Mouse (Mus musculus): ENCODE results near the gene Vsig2. TPM values are rescaled to one million over a fixed set of nuclear protein-coding genes. Genes with fewer than 3 reads are reported as not detected.
A peak's percentile ranks its signal among the peaks of the same experiment; 100 is the strongest.

The Vsig2 gene
- polyA plus RNA-seq, 1 experiment from 2014 or later, result 1.3 TPM

DNA sequence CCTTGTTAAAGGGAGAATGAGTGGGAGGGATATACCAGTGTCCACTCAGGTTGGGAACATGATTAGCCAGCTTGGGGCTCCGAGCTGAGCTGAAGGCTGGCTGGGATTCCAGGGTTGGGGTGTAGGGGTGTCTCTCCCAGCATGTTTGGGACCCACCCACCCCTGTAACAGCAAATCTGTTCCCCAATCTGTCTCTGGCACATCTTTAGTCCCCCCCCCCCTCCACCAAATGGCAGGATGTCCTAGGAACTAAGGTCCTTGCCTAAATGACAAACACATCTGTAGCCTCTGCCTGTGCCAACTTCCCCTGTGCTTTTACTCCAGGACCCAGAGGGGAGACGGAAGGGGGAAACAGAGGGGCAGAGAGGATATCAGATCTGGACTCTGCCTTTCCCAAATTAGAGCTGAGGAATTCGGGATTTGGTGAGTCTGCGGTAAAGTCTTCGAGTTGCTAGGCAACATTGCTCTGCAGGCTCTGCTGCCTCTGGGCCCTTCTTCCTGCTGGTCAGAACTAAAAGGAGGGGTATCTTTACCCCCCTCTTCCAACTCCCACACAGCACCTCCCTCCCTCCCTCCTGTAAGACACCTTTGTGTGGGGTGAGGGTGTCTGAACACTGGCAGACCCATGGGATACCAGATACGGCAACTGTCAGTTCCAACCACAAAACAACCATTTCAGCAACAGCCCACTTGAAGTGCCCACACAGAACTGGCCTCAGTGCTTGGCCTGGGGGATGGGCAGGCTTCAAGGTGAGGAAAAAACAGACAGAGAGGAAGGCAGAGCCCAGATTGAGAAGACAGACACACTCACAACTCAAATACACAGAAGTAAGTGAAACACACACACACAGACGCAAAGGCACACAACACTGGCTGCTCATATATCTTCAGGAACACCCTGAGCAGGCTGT, 16.0 kb downstream of the Vsig2 start, which contains the start of gene Siae:
TSS of gene Siae (plus strand) at position 861 of the 911 bp plus-strand sequence.
- Histone ChIP-seq H3K9me3 (ENCODE audit: low read length) (no peaks in the 10 kb centered on the region), H3K9ac (replicated peaks) (no peak within 1 kb of the TSS), H3K36me3 (replicated peaks; ENCODE audit: insufficient read depth, low read length) (no peaks in the 10 kb centered on the region), H3K27ac (ENCODE audit: low read depth) (no peak within 1 kb of the TSS), H3K4me1 (ENCODE audit: insufficient read depth) (peaks cover 26% of the 10 kb centered on the region), H3K27me3 (ENCODE audit: insufficient read depth, low read length) (peaks cover 18% of the 10 kb centered on the region), H3K4me2 (ENCODE audit: low read depth, low read length) (no peak within 1 kb of the TSS), H3K4me3 (ENCODE audit: low read depth, low read length) (no peak within 1 kb of the TSS)
- ATAC-seq (no peak), DNase-seq (no peak)
- 31% methylated on average over 7 of the region's 7 CpGs for WGBS (ENCODE audit: insufficient replicate concordance)
- TF ChIP-seq CTCF (IDR thresholded peaks at IDR 0.05; ENCODE audit: low read depth), result no peak
- TF ChIP-seq EP300 (IDR thresholded peaks at IDR 0.05; ENCODE audit: low read depth), result no peak

DNA sequence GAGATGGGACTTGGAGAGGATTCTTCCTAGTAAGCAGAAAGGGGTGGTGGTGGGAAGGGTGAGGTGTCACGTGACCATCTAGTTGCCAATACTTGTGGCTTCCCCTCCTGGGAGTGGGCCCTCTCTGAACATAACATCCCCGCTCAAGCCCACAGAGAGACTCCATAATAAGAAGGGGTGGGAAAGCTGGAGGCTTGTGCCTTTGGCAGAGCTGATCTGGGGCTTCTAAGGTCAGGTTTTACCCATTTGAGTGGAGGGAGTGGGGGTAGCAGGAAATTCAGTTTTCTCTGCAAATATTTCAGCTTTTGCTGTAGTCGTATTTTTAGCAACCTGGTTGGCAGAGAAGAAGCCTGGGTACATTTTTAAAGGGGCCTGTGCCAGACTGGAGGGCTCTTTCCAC, 17.3 kb downstream of the Vsig2 start:
- Histone ChIP-seq H3K9me3 (ENCODE audit: low read length) (no peaks in the 10 kb centered on the region), H3K4me1 (ENCODE audit: insufficient read depth) (peaks cover 26% of the 10 kb centered on the region), H3K9ac (replicated peaks) (no peak overlapping the region), H3K27me3 (ENCODE audit: insufficient read depth, low read length) (peaks cover 15% of the 10 kb centered on the region), H3K36me3 (replicated peaks; ENCODE audit: insufficient read depth, low read length) (no peaks in the 10 kb centered on the region), H3K4me2 (ENCODE audit: low read depth, low read length) (no peak overlapping the region), H3K27ac (ENCODE audit: low read depth) (no peak overlapping the region), H3K4me3 (ENCODE audit: low read depth, low read length) (no peak overlapping the region)
- ATAC-seq (no peak), DNase-seq (no peak)
- TF ChIP-seq CTCF (IDR thresholded peaks at IDR 0.05; ENCODE audit: low read depth), result no peak
- TF ChIP-seq EP300 (IDR thresholded peaks at IDR 0.05; ENCODE audit: low read depth), result no peak
- 48% methylated on average over 3 of the region's 3 CpGs for WGBS (ENCODE audit: insufficient replicate concordance)

DNA sequence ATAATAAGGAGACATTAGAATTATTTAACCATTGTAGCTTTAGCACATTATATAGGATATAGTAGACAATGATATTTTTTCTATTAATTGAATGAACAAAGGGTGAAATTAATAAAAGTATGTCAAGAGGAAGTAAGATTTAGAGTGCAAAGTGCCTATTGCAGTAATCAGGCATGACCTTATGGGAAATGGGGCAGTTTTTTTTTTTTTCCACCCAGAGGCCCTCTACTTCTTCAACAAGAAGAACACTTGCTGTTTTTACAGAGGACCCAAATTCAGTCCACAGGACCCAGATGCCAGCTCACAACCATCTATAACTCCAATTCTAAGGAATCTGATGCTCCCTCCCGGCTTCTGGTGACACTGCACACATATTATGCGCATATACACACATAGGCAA, 21.6 kb downstream of the Vsig2 start:
- no peak for ATAC-seq
- no peak for TF ChIP-seq CTCF (IDR thresholded peaks at IDR 0.05; ENCODE audit: low read depth)
- no peak for TF ChIP-seq EP300 (IDR thresholded peaks at IDR 0.05; ENCODE audit: low read depth)
- Histone ChIP-seq H3K27me3 (ENCODE audit: insufficient read depth, low read length) (no peaks in the 10 kb centered on the region), H3K27ac (ENCODE audit: low read depth) (no peak overlapping the region), H3K9ac (replicated peaks) (no peak overlapping the region), H3K4me2 (ENCODE audit: low read depth, low read length) (no peak overlapping the region), H3K4me1 (ENCODE audit: insufficient read depth) (0 out of 2 replicates have a peak, but pooled peaks cover 3% of the 10 kb centered on the region), H3K36me3 (replicated peaks; ENCODE audit: insufficient read depth, low read length) (no peaks in the 10 kb centered on the region), H3K9me3 (ENCODE audit: low read length) (no peaks in the 10 kb centered on the region), H3K4me3 (ENCODE audit: low read depth, low read length) (no peak overlapping the region)
- no peak for DNase-seq
- WGBS (ENCODE audit: insufficient replicate concordance), result 87% methylated on average over 2 of the region's 2 CpGs

DNA sequence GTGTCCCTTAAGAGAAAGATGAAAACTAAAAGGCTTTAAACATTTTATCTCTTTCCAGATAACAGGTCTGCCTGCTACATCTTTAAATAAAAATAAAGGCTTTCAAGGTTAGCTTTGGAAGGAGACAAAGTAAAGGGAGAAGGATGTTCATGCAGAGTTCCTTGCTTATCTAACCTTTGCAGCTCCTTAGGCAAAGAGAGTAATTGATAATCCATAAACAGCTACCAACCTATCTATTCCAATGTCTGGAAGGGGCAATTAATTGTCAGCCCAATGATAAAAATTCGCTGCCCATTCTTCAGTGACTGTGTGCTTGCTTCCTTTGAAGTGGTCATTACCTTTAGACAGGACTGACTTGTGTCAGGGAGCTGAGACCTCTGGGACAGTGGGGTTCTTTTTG, 24.8 kb downstream of the Vsig2 start:
- no peak overlapping the region for H3K27ac ChIP-seq (ENCODE audit: low read depth)
- H3K9me3 ChIP-seq (ENCODE audit: low read length), result no peaks in the 10 kb centered on the region
- no peak overlapping the region for H3K4me3 ChIP-seq (ENCODE audit: low read depth, low read length)
- DNase-seq (no peak), ATAC-seq (no peak)
- H3K4me2 ChIP-seq (ENCODE audit: low read depth, low read length), result no peak overlapping the region
- peaks cover 16% of the 10 kb centered on the region for H3K4me1 ChIP-seq (ENCODE audit: insufficient read depth)
- TF ChIP-seq CTCF (IDR thresholded peaks at IDR 0.05; ENCODE audit: low read depth), result no peak
- peak; percentile 77 for TF ChIP-seq EP300 (IDR thresholded peaks at IDR 0.05; ENCODE audit: low read depth)
- WGBS (ENCODE audit: insufficient replicate concordance), result 41% methylated on average over 1 of the region's 1 CpGs
- no peak overlapping the region for H3K9ac ChIP-seq (replicated peaks)
- no peaks in the 10 kb centered on the region for H3K36me3 ChIP-seq (replicated peaks; ENCODE audit: insufficient read depth, low read length)
- no peaks in the 10 kb centered on the region for H3K27me3 ChIP-seq (ENCODE audit: insufficient read depth, low read length)

DNA sequence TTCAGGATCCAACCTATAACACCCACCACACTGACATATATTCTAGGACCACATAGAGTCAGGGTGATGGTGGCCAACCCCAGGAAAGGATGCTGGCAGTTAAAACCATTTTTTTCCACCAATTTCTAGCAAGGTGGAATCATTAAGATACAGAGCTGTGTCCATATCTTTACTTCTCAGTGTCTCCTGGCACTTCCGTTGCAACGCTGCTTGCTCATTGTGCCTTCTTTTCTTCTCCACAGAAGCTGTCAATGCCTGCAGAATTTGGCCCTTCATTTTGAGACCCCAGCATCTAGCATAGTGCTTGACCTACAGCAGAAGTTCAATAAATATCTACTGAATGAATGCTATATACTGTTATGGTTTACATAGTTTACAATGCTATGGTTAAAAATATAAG, 28.0 kb downstream of the Vsig2 start:
- no peak overlapping the region for H3K4me2 ChIP-seq (ENCODE audit: low read depth, low read length)
- H3K27me3 ChIP-seq (ENCODE audit: insufficient read depth, low read length), result no peaks in the 10 kb centered on the region
- ATAC-seq (0 out of 2 replicates have a peak, but pooled peaks have one; percentile 14), DNase-seq (no peak)
- H3K4me1 ChIP-seq (ENCODE audit: insufficient read depth), result peaks cover 29% of the 10 kb centered on the region
- H3K36me3 ChIP-seq (replicated peaks; ENCODE audit: insufficient read depth, low read length), result no peaks in the 10 kb centered on the region
- TF ChIP-seq EP300 (IDR thresholded peaks at IDR 0.05; ENCODE audit: low read depth) (peak; percentile 84), CTCF (IDR thresholded peaks at IDR 0.05; ENCODE audit: low read depth) (no peak)
- no peak overlapping the region for H3K27ac ChIP-seq (ENCODE audit: low read depth)
- 47% methylated on average over 2 of the region's 2 CpGs for WGBS (ENCODE audit: insufficient replicate concordance)
- H3K4me3 ChIP-seq (ENCODE audit: low read depth, low read length), result no peak overlapping the region
- no peaks in the 10 kb centered on the region for H3K9me3 ChIP-seq (ENCODE audit: low read length)
- no peak overlapping the region for H3K9ac ChIP-seq (replicated peaks)

DNA sequence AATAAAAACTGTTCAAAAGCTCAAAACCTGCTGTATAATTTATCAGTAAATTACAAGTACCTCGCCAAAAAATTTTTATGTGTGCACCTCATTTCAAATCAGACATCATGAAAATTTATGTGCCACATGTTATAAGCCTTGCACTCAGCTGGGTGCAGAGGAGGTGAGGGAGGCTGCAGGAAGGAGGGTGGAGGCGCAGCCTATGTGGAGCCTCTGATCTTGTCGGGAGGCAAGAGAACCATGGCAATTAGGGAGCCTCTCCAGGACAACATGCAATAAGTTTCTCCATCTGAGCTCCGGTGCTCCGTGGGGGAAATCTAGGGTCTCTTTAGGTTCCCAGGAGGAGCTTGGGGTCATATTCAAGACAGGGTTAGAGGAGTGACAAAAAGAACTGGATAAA, 28.4 kb downstream of the Vsig2 start:
- Histone ChIP-seq H3K27ac (ENCODE audit: low read depth) (no peak overlapping the region), H3K9me3 (ENCODE audit: low read length) (no peaks in the 10 kb centered on the region), H3K4me3 (ENCODE audit: low read depth, low read length) (no peak overlapping the region), H3K36me3 (replicated peaks; ENCODE audit: insufficient read depth, low read length) (no peaks in the 10 kb centered on the region), H3K9ac (replicated peaks) (no peak overlapping the region), H3K4me1 (ENCODE audit: insufficient read depth) (peaks cover 34% of the 10 kb centered on the region), H3K4me2 (ENCODE audit: low read depth, low read length) (peak overlapping the region; percentile 61), H3K27me3 (ENCODE audit: insufficient read depth, low read length) (no peaks in the 10 kb centered on the region)
- 34% methylated on average over 5 of the region's 5 CpGs for WGBS (ENCODE audit: insufficient replicate concordance)
- no peak for TF ChIP-seq EP300 (IDR thresholded peaks at IDR 0.05; ENCODE audit: low read depth)
- no peak for TF ChIP-seq CTCF (IDR thresholded peaks at IDR 0.05; ENCODE audit: low read depth)
- peak; percentile 56; the same call in 1 of the 2 replicates for ATAC-seq
- no peak for DNase-seq
